Mouse (Mus musculus): Measurements from ENCODE around the gene Ptcra. TPM values are rescaled to one million over a fixed set of nuclear protein-coding genes. Genes with fewer than 3 reads are reported as not detected.
"Not testable (repeated sequence)": the region's sequence is repeated elsewhere in the genome, so short reads cannot be mapped to it uniquely, and the experiment has no call there.

Gene Ptcra
- polyA plus RNA-seq, 1 experiment from 2014 or later, result 0.31 TPM

DNA sequence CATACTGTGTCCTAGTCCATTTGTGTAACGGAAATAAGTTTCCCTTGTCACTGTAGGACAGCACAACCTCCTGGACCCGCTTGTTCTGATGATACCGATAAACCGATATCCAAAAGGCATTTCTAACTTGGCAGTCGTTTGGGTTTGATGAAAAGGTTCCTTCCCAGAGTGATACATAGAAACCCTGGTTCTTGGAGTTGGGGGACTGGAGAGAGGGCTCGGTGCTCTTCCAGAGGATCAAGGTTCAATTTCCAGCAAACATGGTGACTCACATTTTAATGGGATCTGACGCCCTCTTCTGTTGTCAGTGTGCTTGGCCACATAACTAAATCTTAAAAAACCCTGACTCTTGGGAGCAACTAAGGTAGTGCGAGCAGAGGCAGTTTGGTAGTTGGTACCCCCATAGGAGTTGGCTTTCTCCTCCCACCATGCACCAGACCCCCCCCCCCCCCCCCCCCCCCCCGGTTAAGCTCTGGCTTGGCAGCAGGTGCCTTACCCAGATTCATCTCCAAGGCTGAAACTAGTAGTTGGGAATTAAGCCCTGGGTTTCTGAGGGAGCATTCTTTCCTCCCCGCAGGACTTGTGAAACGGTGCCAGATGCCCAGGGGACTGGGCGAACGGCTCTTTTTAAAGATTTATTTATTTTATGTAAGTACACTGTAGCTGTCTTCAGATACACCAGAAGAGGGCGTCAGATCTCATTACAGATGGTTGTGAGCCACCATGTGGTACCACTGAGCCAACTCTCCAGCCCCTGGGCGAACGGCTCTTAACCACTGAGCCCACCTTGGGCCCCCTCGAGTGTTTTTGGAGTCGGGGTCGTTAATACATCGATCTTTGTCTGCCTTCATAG is 10.0 kb upstream of the Ptcra start:
- peaks cover 41% of the 10 kb centered on the region for H3K36me3 ChIP-seq (ENCODE audit: control insufficient read depth, insufficient read depth, low read length)
- WGBS, result 7% methylated on average over 19 of the region's 20 CpGs

DNA sequence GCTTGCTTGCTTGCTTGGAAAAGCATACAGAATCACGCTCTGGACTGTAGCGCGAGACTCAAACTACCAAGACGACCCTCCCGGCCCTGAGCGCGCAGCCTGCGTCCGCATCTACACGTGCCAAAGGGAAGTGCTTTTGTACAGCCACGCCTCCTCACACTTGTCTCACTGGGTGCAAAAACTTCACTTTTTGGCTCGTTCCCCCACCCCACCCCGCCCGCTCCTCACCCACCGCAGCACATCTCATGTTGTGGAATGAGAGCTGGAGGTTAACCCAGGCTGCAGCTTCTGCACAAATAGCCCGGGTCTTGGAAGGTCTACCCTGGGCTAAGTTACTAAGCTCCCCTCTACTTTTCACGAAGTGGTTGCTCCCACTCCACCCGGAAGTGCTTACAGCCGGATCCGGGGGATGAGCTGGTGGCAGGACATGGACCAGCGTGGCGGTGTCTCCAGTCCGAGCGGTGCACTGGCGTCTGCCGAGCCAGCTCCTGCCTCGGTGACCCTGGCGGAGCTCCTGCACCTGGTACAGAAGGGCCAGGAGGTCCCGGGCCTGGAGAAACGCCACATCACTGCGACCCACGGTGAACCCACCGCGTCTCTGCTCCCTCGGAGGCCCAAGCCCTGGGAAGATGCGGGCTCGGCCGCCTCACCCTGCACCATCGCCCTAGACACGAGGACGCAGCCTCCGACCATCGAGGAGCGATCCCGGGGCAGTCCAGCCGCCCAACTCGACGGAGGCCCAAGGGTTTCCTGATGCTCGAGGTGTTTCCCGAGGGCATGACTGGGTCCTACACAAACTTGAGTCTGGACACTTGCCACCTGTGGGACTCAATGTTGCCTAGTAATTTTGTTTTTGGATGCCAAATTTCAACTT is 9.1 kb upstream of the Ptcra start, which contains the start of gene 2310039H08Rik:
Gene 2310039H08Rik (plus strand): TSS at position 232 of the 874 bp plus-strand sequence.
- peak; percentile 92 for ATAC-seq (ENCODE audit: low read depth)
- H3K27me3 ChIP-seq (replicated peaks; ENCODE audit: control insufficient read depth, insufficient read depth, low read length), result no peaks in the 10 kb centered on the region
- H3K9ac ChIP-seq (ENCODE audit: low read depth, low read length), result peak within 1 kb of the TSS; percentile 83
- H3K36me3 ChIP-seq (ENCODE audit: control insufficient read depth, insufficient read depth, low read length), result peaks cover 32% of the 10 kb centered on the region
- peak within 1 kb of the TSS; percentile 84 for H3K4me2 ChIP-seq (ENCODE audit: low read depth, low read length)
- no peaks in the 10 kb centered on the region for H3K4me1 ChIP-seq (ENCODE audit: control insufficient read depth, insufficient read depth, low read length)
- WGBS, result under 1% methylated on average over 46 of the region's 50 CpGs
- peak within 1 kb of the TSS; percentile 78 for H3K27ac ChIP-seq (replicated peaks; ENCODE audit: low read depth, low read length)
- DNase-seq (ENCODE audit: low spot score), result peak; percentile 96
- H3K4me3 ChIP-seq (ENCODE audit: low read depth, low read length), result peak within 1 kb of the TSS; percentile 88
- H3K9me3 ChIP-seq (ENCODE audit: control insufficient read depth, low read length), result no peaks in the 10 kb centered on the region

More for the DNA sequence above, 10.0 kb upstream of the Ptcra start:
- H3K9ac ChIP-seq (ENCODE audit: low read depth, low read length), result peak overlapping the region; percentile 83
- H3K4me3 ChIP-seq (ENCODE audit: low read depth, low read length), result peak overlapping the region; percentile 88
- H3K4me1 ChIP-seq (ENCODE audit: control insufficient read depth, insufficient read depth, low read length), result no peaks in the 10 kb centered on the region
- DNase-seq (ENCODE audit: low spot score) (peak; percentile 53), ATAC-seq (ENCODE audit: low read depth) (peak; percentile 6; the same call in 1 of the 2 replicates)
- no peaks in the 10 kb centered on the region for H3K27me3 ChIP-seq (replicated peaks; ENCODE audit: control insufficient read depth, insufficient read depth, low read length)
- no peaks in the 10 kb centered on the region for H3K9me3 ChIP-seq (ENCODE audit: control insufficient read depth, low read length)
- peak overlapping the region; percentile 84 for H3K4me2 ChIP-seq (ENCODE audit: low read depth, low read length)
- H3K27ac ChIP-seq (replicated peaks; ENCODE audit: low read depth, low read length), result peak overlapping the region; percentile 78

DNA sequence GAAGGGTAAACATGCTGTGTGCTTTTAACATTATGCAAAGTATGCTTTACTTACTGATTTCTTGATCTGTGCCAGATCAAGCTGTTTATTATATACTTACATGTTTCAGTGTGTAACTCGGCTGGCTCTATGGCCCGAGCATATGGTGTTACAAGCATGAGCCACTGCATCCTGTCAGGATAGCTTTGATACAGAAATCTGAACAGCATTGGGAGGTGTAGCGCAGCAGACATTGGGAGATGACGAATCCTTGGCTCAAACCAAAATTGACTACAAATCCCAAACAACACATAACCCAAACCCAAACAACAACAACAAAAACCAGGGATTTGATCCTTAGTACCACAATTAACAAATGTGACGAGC is 8.5 kb upstream of the Ptcra start:
- H3K9ac ChIP-seq (ENCODE audit: low read depth, low read length), result peak overlapping the region; percentile 83
- 4% methylated on average over 5 of the region's 5 CpGs for WGBS
- peak overlapping the region; percentile 84 for H3K4me2 ChIP-seq (ENCODE audit: low read depth, low read length)
- H3K36me3 ChIP-seq (ENCODE audit: control insufficient read depth, insufficient read depth, low read length), result peaks cover 26% of the 10 kb centered on the region
- no peaks in the 10 kb centered on the region for H3K9me3 ChIP-seq (ENCODE audit: control insufficient read depth, low read length)
- H3K4me1 ChIP-seq (ENCODE audit: control insufficient read depth, insufficient read depth, low read length), result no peaks in the 10 kb centered on the region
- no peaks in the 10 kb centered on the region for H3K27me3 ChIP-seq (replicated peaks; ENCODE audit: control insufficient read depth, insufficient read depth, low read length)
- ATAC-seq (ENCODE audit: low read depth), result peak; percentile 21
- peak overlapping the region; percentile 78 for H3K27ac ChIP-seq (replicated peaks; ENCODE audit: low read depth, low read length)
- peak overlapping the region; percentile 88 for H3K4me3 ChIP-seq (ENCODE audit: low read depth, low read length)
- DNase-seq (ENCODE audit: low spot score), result no peak

DNA sequence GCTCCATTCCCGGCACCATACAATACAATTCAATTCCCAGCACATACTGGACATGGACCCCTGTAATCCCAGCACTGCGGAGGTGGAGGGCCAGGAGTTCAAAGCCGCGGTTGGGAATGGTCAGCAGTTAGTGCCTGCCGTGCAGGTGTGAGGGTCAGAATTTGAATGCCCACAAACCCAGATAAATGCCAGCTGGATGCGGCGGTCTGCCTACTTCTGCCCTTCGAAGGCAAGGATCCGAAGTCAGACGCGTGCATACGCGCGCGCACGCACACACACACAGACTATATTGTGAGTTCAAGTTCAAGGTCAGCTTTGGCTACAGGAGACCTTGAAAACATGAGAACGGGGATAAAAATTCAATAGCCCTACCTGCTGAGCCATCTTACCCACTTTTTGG is 8.1 kb upstream of the Ptcra start:
- H3K4me1 ChIP-seq (ENCODE audit: control insufficient read depth, insufficient read depth, low read length), result no peaks in the 10 kb centered on the region
- WGBS, result 68% methylated on average over 17 of the region's 17 CpGs
- H3K9me3 ChIP-seq (ENCODE audit: control insufficient read depth, low read length), result no peaks in the 10 kb centered on the region
- no peaks in the 10 kb centered on the region for H3K27me3 ChIP-seq (replicated peaks; ENCODE audit: control insufficient read depth, insufficient read depth, low read length)
- no peak for ATAC-seq (ENCODE audit: low read depth)
- H3K4me2 ChIP-seq (ENCODE audit: low read depth, low read length), result peak overlapping the region; percentile 84
- H3K36me3 ChIP-seq (ENCODE audit: control insufficient read depth, insufficient read depth, low read length), result peaks cover 22% of the 10 kb centered on the region
- H3K4me3 ChIP-seq (ENCODE audit: low read depth, low read length), result peak overlapping the region; percentile 88
- peak overlapping the region; percentile 78 for H3K27ac ChIP-seq (replicated peaks; ENCODE audit: low read depth, low read length)
- peak overlapping the region; percentile 83 for H3K9ac ChIP-seq (ENCODE audit: low read depth, low read length)
- no peak for DNase-seq (ENCODE audit: low spot score)

DNA sequence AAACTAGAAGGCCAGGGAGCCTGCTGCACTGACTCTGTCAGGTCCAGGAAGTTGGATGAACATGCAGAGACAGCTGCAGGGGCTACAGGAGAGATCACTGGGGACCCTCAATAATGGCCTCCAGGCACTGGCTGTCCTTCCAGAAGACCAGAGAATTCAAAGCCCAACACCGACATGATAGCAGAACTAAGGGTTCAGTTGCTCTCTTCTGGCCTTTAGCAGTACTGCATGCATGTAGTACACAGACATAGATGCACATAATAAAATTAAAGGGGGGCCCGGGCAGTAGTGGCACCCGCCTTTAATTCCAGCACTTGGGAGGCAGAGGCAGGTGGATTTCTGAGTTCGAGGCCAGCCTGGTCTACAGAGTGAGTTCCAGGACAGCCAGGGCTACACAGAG is 7.5 kb upstream of the Ptcra start:
- DNase-seq (ENCODE audit: low spot score) (no peak), ATAC-seq (ENCODE audit: low read depth) (no peak)
- H3K4me1 ChIP-seq (ENCODE audit: control insufficient read depth, insufficient read depth, low read length), result no peaks in the 10 kb centered on the region
- no peaks in the 10 kb centered on the region for H3K27me3 ChIP-seq (replicated peaks; ENCODE audit: control insufficient read depth, insufficient read depth, low read length)
- no peak overlapping the region for H3K4me2 ChIP-seq (ENCODE audit: low read depth, low read length)
- no peaks in the 10 kb centered on the region for H3K9me3 ChIP-seq (ENCODE audit: control insufficient read depth, low read length)
- 77% methylated on average over 4 of the region's 4 CpGs for WGBS
- H3K4me3 ChIP-seq (ENCODE audit: low read depth, low read length), result no peak overlapping the region
- H3K9ac ChIP-seq (ENCODE audit: low read depth, low read length), result no peak overlapping the region
- no peak overlapping the region for H3K27ac ChIP-seq (replicated peaks; ENCODE audit: low read depth, low read length)
- peaks cover 16% of the 10 kb centered on the region for H3K36me3 ChIP-seq (ENCODE audit: control insufficient read depth, insufficient read depth, low read length)

DNA sequence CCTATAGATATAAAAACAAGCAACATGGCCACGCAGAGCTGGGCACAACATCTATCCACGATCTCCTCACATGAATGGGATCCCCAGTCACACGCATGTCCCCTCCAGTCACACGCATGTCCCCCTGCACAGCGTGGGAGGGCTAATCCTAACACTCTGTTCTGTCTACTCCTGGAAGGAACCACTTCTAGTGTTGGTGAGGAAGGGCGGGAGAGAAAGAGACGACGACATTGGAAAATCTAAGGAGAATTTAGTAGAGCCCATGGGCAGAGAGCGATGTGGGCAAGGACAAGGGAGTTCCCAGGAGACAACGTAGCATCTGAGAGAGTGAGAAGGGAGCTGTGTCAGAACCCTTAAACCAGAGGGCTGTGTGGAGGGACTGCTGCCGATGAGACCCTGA is 7.0 kb upstream of the Ptcra start:
- no peak for DNase-seq (ENCODE audit: low spot score)
- ATAC-seq (ENCODE audit: low read depth), result no peak
- Histone ChIP-seq H3K27ac (replicated peaks; ENCODE audit: low read depth, low read length) (no peak overlapping the region), H3K27me3 (replicated peaks; ENCODE audit: control insufficient read depth, insufficient read depth, low read length) (no peaks in the 10 kb centered on the region), H3K4me2 (ENCODE audit: low read depth, low read length) (no peak overlapping the region), H3K4me3 (ENCODE audit: low read depth, low read length) (no peak overlapping the region), H3K4me1 (ENCODE audit: control insufficient read depth, insufficient read depth, low read length) (no peaks in the 10 kb centered on the region), H3K9me3 (ENCODE audit: control insufficient read depth, low read length) (no peaks in the 10 kb centered on the region), H3K9ac (ENCODE audit: low read depth, low read length) (no peak overlapping the region), H3K36me3 (ENCODE audit: control insufficient read depth, insufficient read depth, low read length) (peaks cover 12% of the 10 kb centered on the region)
- 84% methylated on average over 11 of the region's 11 CpGs for WGBS

DNA sequence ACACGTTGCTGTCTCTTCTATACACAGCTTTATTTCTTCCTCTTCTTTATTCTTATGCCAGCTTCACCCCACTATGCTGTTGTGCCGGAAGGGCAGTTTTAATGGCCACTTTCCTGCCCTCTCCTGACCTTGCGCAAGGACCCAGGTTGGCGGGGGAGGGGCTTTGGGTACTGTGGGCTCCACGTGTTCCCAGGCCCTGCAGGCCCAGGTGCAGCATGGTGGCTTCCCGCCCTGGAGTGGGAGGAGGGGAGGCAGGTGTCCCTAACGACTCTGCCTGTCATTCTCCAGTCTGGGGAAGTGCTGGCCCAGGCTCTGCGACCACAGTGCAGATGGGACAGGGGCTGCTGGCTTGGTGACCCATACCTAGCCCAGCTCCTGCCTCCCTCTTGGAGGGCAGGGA is 4.4 kb upstream of the Ptcra start:
- DNase-seq (ENCODE audit: low spot score) (no peak), ATAC-seq (ENCODE audit: low read depth) (no peak)
- Histone ChIP-seq H3K27me3 (replicated peaks; ENCODE audit: control insufficient read depth, insufficient read depth, low read length) (no peaks in the 10 kb centered on the region), H3K27ac (replicated peaks; ENCODE audit: low read depth, low read length) (no peak overlapping the region), H3K9ac (ENCODE audit: low read depth, low read length) (peak overlapping the region; percentile 34; the same call in 1 of the 2 replicates), H3K4me2 (ENCODE audit: low read depth, low read length) (no peak overlapping the region), H3K4me1 (ENCODE audit: control insufficient read depth, insufficient read depth, low read length) (no peaks in the 10 kb centered on the region), H3K36me3 (ENCODE audit: control insufficient read depth, insufficient read depth, low read length) (no peaks in the 10 kb centered on the region), H3K4me3 (ENCODE audit: low read depth, low read length) (no peak overlapping the region), H3K9me3 (ENCODE audit: control insufficient read depth, low read length) (no peaks in the 10 kb centered on the region)
- 53% methylated on average over 7 of the region's 8 CpGs for WGBS

DNA sequence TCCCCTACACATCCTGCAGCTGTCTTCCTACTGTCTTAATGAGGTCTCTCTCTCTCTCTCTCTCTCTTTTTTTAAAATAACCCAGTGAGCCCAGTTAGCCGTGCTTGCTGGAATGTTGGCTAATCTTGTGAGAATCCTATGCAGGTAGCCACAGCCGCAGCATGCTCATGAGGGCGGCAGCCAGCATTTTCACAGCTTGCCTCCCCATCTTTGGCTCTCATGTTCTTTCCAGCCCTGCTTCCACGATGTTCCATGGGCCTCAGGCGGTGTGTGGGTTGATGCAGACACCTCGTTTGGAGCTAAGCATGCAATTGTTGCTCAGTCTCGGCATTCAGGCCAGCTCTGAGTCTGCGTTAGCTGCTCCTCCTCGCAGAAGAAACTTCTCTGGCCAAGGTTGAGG is 1.4 kb upstream of the Ptcra start:
- not testable (repeated sequence) for H3K4me1 ChIP-seq (ENCODE audit: control insufficient read depth, insufficient read depth, low read length); H3K27me3 ChIP-seq (replicated peaks; ENCODE audit: control insufficient read depth, insufficient read depth, low read length); H3K36me3 ChIP-seq (ENCODE audit: control insufficient read depth, insufficient read depth, low read length); H3K4me2 ChIP-seq (ENCODE audit: low read depth, low read length); ATAC-seq (ENCODE audit: low read depth); H3K27ac ChIP-seq (replicated peaks; ENCODE audit: low read depth, low read length); H3K4me3 ChIP-seq (ENCODE audit: low read depth, low read length); H3K9ac ChIP-seq (ENCODE audit: low read depth, low read length); H3K9me3 ChIP-seq (ENCODE audit: control insufficient read depth, low read length); DNase-seq (ENCODE audit: low spot score)
- 59% methylated on average over 8 of the region's 9 CpGs for WGBS
